Mouse (Mus musculus) granulocyte monocyte progenitor cell, adult 5-6 weeks (primary cell): ENCODE data around the gene Akap6. TPM values are rescaled to one million over a fixed set of nuclear protein-coding genes. Genes with fewer than 3 reads are reported as not detected.
"Not testable (repeated sequence)": the region's sequence is repeated elsewhere in the genome, so short reads cannot be mapped to it uniquely, and the experiment has no call there.

ENCODE experiments used
- ATAC-seq: replicated peaks from 2 replicates; pipeline ENCODE4 v1.8.0; 2016; ENCODE audit warnings: mild to moderate bottlenecking, moderate TSS enrichment, inconsistent platforms; ENCODE audit not compliant: poor library complexity, severe bottlenecking
- total RNA-seq, 2 experiments: library from RNA; stranded (forward) in 1 of 2; stranded (reverse) in 1 of 2; fragments of 200-712, 200-1000 nt in 1 of 2; fragments of >200 nt in 1 of 2; fragmentation: Nextera tagmentation in 1 of 2; gene quantifications; 2 replicates each; pipeline ENCODE4 v1.2.3; 2014 to 2017

Akap6 gene
- total RNA-seq, 2 experiments from 2014 or later: 0.21 TPM; not detected in 1

DNA sequence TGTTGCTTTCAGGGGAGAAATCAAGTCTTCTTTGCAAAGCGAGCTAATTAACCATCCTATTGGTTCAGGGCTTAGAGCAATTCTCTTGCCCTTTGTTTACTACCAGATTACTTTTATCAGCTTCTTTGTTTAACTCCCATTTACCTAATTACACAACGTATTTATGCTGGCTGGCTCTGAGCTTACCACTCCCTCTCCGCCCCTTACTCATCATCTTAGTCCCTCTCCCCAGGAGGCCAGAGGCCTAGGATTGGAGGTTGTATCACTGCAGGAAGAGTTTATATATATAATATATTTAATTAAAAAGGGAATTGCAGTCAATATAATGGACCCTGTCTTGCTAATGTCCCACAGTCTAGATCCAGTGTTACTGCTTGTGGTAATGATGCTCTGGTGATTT lies 5.6 kb downstream of the Akap6 start:
- no peak for ATAC-seq

DNA sequence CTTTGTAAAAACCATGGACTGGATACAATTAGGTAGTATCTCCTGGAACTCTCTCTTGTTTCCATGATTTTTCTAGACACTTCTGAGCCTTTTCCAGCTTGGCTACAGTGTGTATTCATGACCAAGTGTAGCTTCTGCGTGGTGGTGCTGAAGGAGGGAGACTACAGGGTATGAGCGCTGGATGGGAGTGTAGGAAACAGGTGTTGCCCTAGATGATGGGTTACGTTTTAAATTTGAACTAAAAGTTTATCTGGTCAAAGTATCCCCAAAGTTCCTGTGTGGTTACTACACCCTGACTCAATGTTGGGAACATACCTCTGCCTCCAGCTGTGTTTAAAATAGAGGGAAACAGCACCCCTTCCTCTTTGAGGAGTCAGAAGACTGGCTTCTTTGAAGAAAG lies 12.2 kb downstream of the Akap6 start:
- ATAC-seq: peak; percentile 35

DNA sequence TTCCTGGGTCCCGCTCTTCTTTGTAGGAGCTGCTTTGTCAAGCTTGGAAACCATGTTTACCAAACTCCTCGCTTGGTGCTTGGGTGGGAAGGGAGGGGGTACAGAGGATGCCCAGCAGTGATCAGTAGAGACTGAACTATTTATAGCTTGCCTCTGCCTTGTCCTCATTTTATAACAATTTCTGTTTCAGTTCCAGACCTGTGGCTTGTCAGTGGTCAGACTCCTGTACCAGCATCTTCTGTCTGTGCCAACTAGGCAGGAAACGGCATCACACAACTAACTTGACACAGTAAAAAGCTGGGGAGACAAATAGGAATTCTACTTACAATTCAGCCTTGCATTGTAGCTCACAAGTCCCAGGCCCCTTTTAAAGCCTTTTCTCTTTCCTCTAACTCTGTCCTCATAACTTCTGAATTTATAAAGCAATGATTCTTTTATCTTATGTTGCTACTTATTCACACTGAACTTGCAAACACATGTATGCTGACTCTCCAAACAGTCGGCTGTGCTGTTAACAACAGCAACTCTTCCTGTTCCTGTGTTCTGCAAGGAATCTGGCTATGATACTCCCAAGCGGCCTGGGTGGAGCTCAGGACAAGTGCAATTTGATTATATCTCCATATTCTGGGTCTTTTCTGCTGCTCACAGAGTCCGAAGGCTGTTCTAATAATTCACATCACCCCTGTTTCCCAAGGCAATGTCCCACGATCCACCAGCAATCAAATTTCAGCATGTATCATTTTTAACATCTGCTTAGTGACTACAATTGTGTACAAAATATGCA lies 12.9 kb downstream of the Akap6 start:
- peak; percentile 33 for ATAC-seq

DNA sequence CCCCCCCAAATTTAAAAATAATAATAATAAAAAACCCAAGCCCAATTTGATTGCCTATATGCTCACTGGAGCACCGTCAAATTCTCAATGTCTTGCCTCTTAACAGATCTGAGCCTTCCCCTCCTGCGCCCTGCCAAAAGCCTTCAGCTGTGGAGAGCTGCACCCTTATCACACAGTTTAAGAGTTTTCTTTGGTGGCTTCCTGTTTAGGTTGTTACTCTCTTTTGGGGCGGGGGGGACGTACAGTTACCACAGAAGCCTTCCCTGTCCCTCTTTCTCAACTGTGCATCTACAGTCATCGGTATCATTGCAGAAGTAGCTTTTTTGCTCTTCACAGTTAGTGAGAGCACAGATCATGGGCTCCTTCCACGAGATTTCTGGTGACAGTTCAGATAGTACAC lies 19.2 kb downstream of the Akap6 start:
- peak; percentile 87 for ATAC-seq

DNA sequence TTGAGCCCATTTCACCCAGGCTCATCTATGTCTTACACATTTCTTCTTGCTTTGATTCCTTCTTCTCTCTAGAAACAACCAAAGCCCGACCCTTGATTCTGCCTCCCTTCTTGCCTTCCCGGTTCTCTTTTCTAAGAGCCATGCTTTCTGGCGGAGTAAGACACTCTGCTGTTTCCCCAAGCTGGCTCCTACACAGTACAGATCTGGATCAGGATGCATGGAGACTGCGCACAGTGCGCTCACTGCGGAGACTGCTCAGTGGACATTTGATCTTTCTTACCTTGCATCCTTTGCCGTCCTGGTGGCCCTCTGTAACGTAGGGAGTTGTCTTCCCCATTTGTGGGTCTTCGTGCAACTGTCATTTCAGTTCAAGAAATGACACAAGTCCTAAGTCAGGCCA lies 20.0 kb downstream of the Akap6 start:
- ATAC-seq: no peak

DNA sequence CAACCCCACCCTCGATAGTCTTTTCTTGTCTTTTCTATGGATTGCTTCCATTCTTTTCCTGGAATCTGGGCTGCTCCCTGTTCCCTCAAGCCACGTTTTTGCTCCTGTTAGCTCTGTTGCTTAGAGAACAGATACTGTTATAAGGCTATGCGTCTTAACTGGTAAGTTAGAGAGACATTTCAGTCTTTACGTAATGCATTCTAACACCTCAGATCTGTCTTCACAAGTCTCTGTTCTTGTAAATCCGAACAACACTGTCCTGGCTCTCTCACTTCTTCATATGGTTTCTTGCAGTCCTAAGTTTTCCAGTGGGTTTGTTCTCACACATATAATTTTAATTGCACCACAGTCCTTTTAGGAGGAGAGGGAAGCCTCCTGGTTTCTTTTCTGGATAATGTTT lies 20.5 kb downstream of the Akap6 start:
- ATAC-seq: no peak

DNA sequence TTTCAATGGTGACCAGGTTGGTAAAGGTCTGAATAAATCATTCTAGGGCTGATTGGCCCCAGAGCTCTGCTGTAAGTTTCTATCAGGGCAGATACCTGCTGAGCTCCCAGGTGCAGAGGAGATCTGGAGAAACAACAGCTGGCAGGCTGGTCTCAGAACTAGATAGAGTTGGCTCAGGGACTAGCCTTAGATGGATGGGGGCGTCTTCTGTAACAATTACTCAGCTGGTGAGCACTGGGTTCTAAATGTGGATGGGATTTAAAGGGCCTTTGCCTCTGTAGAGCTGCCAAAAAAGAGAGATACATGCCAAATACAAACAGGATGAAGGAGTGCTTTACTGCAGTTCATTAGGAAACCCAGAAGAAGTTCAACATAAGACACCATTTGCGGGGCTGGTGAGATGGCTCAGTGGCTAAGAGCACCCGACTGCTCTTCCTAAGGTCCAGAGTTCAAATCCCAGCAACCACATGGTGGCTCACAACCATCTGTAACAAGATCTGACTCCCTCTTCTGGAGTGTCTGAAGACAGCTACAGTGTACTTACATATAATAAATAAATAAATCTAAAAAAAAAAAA lies 24.9 kb downstream of the Akap6 start:
- ATAC-seq: not testable (repeated sequence)

DNA sequence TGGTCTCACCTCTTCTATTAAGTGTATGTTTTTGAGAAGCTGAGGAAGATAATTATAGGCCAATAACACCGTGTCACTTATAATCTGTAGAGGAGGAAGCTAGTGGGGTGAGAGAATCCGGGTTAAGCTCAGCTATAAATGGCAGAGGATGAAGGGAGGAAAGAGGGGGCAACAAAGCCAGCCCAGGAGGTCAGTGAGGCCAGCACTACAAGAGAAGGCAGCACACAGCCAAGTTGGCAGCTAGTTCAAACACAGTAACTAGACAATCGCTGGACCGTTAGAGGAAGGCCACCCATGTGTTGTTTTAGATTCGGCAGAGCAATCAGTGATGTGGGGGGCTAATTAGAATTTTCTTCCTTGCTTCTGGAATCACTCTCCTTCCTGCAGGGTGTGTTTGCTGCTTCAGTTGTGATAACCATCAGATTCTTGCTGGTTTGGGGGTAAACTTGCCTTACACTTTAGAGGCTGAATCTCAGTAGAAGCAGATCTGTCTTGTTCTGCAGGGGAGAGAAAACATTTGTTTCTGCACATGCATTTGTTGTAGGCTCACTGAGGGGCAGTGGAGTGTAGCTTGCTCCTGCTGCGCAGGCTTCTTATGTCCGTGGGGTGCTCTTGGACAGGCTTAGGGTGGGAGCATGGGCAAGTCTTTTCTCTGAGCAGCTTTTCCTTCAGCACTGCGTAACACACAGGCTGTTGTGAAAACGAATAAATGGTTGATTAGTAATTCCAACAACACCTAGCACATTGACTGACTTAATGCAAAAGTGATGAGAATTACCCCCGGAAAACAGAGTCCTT lies 27.4 kb downstream of the Akap6 start:
- no peak for ATAC-seq

DNA sequence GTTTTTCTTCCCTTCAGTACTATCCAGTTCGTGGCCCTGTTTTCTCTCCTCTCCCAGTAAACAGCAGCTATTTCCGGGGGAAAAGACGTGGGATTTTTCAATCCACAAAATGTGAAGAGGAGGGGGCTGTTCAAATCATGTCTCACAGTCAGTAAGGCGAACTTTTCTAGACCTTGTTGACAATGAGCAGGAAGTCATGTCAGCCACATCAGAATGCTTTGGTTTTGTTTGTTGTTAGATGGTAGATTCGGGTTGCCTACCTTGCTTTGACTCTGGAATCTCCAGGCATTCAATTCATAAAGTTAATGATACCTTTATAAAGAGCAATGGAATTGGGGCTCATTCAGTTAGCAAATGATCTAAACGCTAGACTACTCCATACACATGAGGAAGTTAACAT lies 30.2 kb downstream of the Akap6 start:
- ATAC-seq: no peak

DNA sequence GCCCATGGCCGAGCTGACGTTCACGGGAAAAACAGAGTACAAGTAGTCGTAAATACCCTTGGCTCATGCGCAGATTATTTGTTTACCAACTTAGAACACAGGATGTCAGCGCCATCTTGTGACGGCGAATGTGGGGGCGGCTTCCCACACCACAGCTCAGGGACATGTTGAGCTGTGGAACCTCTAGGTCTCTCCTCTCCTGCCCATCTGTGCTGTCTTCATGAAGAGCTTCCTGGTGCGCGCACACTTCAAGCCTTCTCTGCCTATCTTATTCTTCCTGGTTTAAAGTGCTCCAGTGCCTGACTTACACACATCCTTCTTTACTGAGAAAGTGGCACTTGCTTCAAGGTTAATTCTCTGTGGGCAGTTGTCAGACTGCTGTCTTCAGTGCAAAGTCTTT lies 36.0 kb downstream of the Akap6 start:
- ATAC-seq: not testable (repeated sequence)

DNA sequence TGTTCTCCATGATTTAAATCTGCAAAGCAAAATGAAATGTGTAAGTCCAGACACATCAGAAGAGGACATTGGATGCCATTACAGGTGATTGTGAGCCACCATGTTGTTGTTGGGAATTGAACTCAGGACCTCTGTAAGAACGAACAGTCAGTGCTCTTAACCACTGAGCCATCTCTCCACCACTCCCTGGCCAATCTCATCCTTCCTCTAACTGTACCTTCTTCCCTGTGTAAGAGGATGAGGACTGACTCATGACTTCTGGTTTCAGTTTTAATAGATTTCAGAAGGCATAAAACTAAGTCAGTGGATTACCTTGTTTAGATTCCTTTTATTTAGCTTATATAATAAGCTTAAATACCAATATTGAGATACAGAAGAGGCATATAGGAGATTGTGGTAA lies 38.0 kb downstream of the Akap6 start:
- ATAC-seq: no peak

DNA sequence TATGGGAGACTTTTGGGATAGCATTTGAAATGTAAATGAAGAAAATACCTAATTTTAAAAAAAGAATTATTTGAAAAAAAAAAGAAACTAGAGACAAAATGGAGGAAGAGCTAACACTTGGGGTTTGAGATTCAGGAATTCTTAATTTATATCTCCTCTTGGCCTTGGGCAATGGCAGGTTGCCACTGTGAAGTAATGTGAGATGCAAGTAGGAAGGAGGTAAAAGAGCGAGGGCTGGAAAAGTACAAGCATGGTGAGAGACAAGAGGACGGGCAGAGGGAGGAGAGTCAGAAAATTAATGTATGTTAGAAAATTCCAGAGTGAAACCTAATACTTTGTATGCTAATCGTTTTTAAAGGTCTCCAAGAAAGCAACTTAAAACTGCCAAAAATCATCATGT lies 40.1 kb downstream of the Akap6 start:
- no peak for ATAC-seq

DNA sequence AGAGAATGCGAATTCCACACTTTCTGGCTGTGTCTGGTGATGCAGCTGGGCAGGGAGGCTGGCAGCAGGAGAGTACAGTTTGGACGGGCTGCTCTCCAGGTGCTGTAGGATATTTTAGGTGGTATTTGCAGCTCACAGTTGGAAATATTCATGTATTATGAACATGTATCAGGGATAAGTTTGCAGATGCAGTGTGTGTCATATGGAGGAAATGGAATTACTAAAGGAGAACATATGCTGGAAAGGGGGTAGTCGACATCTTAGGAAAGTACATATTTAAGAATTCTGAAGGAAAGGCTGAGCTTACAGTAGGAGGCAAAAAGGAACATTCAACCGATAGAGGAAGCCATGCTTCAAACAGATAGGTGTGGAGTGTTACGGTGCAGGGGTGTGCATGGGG lies 42.6 kb downstream of the Akap6 start:
- no peak for ATAC-seq

DNA sequence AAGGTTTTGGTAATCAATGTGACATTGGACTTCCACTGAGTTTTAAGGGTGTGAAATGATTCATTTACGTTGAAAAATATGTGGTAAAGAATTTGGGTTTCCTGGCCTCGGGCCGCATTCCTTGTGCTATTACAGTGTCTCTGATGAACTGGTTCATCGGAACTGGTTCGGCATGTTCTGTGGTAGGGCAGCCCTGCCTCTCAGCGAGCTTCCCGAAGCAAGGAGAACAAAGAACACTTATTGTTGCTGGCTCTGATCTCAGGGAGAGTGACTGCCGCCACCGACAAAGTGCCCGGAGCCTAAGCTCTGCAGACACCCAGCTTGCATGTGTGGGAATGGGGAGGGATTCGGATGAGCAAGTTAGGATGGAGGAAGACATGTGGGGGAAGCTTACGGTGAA lies 50.8 kb downstream of the Akap6 start:
- no peak for ATAC-seq

DNA sequence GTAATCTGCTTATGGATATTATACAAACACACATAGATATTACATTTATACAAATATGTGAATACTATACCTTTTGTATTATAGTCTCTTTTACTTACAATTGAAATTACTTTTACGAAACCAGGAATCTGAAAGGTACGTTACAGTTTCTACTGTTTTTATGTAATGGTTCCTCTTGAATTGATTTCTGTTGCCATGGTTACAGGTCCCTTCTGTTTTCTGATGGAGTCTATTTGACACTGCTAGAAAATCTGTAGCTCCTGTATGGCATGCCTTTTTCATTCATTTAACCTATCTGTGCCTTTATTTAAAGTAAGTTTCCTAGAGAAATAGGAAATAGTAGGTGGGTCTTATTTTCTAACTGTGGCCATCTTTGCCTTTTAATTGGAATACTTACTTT lies 56.5 kb downstream of the Akap6 start:
- ATAC-seq: no peak

DNA sequence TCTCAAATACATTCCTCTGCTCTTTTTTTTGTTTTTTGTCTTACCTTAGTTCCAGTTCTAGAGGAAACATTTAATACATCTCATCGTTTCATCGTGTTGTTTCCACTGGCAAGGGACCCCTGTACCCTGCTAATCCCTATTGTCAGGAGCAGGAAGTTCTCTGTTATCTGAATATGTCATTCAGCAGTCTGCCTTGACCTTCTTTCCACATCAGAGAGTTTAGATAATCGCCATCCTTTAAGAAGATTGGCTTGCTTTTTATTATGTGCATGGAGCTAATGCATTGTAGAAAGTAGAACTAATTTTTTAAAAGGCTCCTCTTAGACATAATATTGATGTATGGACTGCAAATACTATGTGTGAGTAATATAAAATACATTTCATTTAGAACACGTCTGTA lies 58.7 kb downstream of the Akap6 start:
- ATAC-seq: no peak

DNA sequence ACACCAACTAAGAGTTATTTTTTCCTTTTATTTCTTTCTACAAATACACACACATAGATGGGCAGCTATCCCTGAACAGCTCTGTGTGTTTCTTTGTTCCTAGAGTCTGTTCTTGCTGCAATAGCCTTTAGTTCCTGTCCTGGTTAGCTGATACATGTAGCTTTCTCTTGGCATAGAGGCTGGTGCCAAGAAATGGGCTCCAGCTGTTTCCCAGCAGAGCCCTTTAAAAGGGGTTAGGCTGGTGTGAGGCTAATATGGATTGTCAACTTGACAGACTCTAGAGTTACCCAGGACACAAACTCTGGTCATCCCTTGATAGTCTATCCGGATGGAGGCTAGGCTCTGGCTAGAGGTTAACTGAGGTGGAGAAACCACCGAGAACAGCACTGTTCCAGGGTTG lies 64.9 kb downstream of the Akap6 start:
- ATAC-seq: no peak

DNA sequence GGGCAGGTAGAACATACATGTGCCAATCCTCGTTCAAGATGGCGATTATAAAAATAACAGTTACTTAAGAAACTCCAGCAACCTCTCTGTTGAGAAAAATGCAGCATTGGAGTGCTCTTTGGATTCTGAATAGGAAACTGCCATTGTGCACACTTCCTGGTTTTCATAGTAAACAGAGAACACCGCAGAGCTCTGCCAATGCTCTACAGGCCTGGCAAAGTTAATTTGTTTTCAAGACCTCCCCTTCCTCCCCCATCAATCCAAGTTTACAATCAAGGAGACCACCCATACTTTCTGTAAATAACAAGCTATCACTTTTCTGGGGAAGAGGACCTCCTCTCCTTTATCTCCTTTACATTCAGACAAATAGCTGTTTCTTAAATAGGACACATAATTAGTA lies 65.6 kb downstream of the Akap6 start:
- no peak for ATAC-seq

DNA sequence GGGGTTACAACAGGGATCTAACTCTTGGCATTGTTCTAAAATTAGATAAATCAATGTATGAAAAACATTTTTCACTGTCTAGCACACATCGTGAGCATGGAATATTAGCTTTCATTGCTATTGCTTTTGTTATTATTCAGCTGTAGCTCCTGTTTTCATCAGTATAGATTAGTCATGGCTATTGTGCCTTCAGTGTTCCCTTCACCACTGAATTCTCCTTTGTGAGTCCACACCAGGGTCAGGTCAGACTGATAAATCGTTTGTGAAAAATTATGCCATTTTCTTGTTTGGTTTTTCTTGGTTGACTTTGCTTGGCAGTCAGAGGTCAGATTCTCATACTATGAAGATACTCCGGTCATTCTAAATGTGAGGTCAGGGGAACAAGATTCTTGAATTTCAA lies 70.4 kb downstream of the Akap6 start:
- ATAC-seq: no peak

DNA sequence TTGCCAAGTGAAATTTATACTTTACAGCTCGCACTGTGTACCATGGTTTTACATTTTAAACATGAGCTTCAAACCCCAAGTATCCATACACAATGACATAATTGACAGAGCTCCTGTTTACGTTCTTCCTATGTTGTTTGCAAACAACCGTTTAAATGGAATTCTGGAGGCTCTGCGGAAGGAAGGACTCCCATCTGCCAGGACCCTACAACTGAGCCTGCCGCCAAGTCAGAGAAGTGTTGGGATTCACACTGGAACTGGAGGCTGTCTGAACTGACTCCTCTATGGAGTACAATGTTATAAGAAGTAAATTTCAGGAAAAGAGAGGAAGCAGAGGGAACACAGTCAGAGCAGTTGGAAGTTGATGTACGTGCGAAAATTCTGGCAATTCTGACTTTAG lies 72.7 kb downstream of the Akap6 start:
- no peak for ATAC-seq

DNA sequence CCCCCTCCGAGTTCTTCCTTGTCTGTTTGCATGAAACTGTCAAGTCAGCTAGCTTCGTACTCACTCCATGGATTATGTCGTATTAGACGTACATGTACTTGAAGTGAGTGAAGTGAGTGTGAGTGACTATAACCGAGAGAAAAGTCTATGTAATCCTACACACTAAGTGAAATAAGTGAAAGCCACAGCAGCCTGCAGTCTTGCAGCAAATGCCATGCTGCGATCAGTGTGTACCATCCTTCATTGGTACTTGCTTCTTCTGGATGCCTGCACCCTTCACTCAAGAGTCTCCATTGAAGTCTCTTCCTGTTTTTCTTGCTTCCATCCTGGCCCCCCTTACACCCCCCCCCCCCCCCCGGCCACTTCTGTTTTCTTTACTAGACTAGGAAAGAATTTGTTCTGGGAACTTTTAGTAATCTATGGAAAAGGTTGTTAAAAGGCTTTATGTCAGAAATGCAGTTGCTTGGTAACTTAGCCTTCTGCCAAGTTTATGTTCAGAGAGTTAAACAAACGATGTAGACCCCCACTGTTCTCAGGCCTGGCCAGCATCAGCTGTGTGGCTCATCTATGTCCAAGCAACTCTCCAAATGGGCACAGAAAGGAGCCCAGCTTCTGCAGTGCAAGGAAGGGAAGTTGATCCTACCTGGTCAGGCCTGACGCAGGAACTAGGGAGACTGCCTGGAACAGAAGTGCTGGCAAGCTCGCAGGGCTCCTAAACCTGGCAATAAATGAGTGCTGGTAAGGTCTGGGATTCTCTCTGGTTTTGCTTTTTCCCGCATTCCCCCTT lies 73.5 kb downstream of the Akap6 start:
- ATAC-seq: no peak; the same call in 1 of the 2 replicates
